Mouse (Mus musculus): ENCODE data around the gene Mill2. TPM values are rescaled to one million over a fixed set of nuclear protein-coding genes. Genes with fewer than 3 reads are reported as not detected.
"Not testable (repeated sequence)": the region's sequence is repeated elsewhere in the genome, so short reads cannot be mapped to it uniquely, and the experiment has no call there.

Mill2 gene
- polyA plus RNA-seq (2014; fragmentation: Nextera tagmentation; extraction: Ambion mirVana), result 0.81 and 0.92 TPM in 2 replicates

DNA sequence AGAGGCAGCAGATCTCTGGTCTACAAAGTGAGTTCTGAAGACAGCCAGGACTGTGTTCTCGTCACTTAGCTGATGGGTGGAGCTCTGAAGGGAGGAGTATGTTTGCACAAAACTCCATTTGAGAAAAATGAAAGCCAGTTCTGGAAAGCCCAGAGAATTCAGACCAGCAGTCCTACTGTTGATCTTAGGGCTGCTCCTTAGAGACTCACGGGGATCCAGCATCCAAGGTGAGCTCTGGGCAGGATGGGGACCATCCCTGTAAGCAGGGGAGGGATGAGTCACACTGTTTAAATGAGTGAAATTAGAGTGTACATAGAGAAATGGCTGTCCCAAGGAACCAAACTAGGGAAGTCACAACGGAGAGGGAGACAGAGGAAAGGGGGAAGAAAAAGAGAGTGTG lies at the start of gene Mill2:
Gene Mill2, plus strand, starts transcription at position 102 of the 400 bp plus-strand sequence.
- no peaks in the 10 kb centered on the region for H3K36me3 ChIP-seq (ENCODE audit: insufficient read depth)
- DNase-seq (peak; percentile 73), ATAC-seq (ENCODE audit: insufficient read depth) (peak; percentile 47)
- 7% methylated on average over 3 of the region's 3 CpGs for WGBS
- no peaks in the 10 kb centered on the region for H3K27me3 ChIP-seq (ENCODE audit: insufficient read depth, low read length)
- TF ChIP-seq CTCF (IDR thresholded peaks at IDR 0.05; ENCODE audit: low read depth), result no peak
- H3K4me1 ChIP-seq (ENCODE audit: insufficient read depth), result 0 out of 2 replicates have a peak, but pooled peaks cover 2% of the 10 kb centered on the region
- H3K4me2 ChIP-seq, result peak within 1 kb of the TSS; percentile 69
- H3K9me3 ChIP-seq (ENCODE audit: low read depth, low read length), result no peaks in the 10 kb centered on the region
- peak within 1 kb of the TSS; percentile 96 for H3K27ac ChIP-seq (ENCODE audit: low read depth)
- H3K4me3 ChIP-seq (ENCODE audit: low read depth, low read length), result peak within 1 kb of the TSS; percentile 41
- peak within 1 kb of the TSS; percentile 61 for H3K9ac ChIP-seq

DNA sequence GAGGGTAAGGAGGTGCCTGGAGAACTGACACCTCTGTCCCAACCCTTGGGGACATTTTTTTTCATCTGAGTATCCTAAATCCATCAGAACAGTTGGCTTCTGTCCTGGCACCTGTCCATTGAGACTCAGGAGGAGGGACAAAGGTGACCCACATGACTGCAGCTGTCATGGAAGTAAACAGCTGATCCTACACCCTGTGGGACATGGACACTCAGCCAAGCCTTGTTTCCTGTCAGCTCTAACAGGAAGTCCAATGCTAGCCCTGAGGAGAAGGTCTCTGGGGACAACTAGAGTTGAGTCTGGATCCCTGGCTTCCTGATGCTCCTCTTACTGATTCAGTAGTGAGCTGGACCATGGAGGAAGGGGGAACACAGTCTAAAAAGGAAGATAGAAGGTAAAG lies 49.1 kb upstream of the Mill2 start:
- H3K4me1 ChIP-seq (ENCODE audit: insufficient read depth); H3K4me3 ChIP-seq (ENCODE audit: low read depth, low read length); H3K27me3 ChIP-seq (ENCODE audit: insufficient read depth, low read length); H3K9ac ChIP-seq; H3K4me2 ChIP-seq; H3K9me3 ChIP-seq (ENCODE audit: low read depth, low read length); ATAC-seq (ENCODE audit: insufficient read depth); H3K36me3 ChIP-seq (ENCODE audit: insufficient read depth); DNase-seq; H3K27ac ChIP-seq (ENCODE audit: low read depth): not testable (repeated sequence)

DNA sequence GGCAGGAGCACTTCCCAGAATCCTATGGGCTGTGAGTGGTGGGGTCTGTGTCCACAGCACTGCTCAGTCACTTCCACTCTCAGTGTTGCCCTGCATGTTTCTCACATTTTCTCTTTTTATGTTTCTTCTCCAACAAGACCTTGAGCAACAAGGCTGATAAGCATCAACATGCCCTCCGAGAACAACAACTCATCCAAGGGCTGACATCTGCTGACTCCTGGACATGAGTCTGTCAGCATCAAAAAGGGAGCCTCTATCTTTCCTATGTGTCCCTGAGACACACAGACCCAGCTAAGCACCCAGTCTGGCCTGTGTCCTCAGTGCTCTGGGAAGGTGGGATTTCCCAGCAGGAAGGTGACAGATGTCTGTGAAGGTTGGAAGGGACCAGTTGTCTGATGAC lies 41.3 kb upstream of the Mill2 start, which contains the start of gene Psg19:
Gene Psg19, minus strand, starts transcription at position 101 of the 400 bp plus-strand sequence.
- H3K4me1 ChIP-seq (ENCODE audit: insufficient read depth), result no peaks in the 10 kb centered on the region
- no peak within 1 kb of the TSS for H3K4me3 ChIP-seq (ENCODE audit: low read depth, low read length)
- H3K36me3 ChIP-seq (ENCODE audit: insufficient read depth), result no peaks in the 10 kb centered on the region
- H3K4me2 ChIP-seq, result no peak within 1 kb of the TSS
- no peak within 1 kb of the TSS for H3K9ac ChIP-seq
- H3K9me3 ChIP-seq (ENCODE audit: low read depth, low read length), result no peaks in the 10 kb centered on the region
- 81% methylated on average over 1 of the region's 1 CpGs for WGBS
- no peak within 1 kb of the TSS for H3K27ac ChIP-seq (ENCODE audit: low read depth)
- DNase-seq, result no peak
- TF ChIP-seq CTCF (IDR thresholded peaks at IDR 0.05; ENCODE audit: low read depth), result no peak
- no peaks in the 10 kb centered on the region for H3K27me3 ChIP-seq (ENCODE audit: insufficient read depth, low read length)
- ATAC-seq (ENCODE audit: insufficient read depth), result no peak

DNA sequence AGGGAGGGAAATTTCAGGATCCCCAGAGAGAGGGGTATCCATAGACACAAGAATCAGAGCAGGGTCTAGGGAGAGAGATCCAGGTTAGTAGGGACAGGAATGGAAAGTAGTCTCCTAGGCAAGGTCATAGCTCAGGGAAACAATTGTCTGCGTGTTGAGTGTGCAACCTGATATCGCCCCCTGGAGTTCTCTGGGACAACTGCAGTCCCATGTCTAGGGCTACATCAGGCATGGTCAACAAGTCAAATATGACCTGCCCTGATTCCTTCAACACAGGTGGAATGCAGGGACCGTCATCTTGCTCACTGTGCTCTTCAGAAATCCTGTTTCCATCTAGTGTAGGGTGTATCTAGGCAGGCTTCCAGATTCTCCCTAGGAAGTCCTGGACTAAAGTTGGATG lies 40.6 kb upstream of the Mill2 start:
- Histone ChIP-seq H3K36me3 (ENCODE audit: insufficient read depth) (no peaks in the 10 kb centered on the region), H3K27ac (ENCODE audit: low read depth) (no peak overlapping the region), H3K4me1 (ENCODE audit: insufficient read depth) (no peaks in the 10 kb centered on the region), H3K4me2 (no peak overlapping the region), H3K4me3 (ENCODE audit: low read depth, low read length) (no peak overlapping the region), H3K27me3 (ENCODE audit: insufficient read depth, low read length) (no peaks in the 10 kb centered on the region), H3K9me3 (ENCODE audit: low read depth, low read length) (no peaks in the 10 kb centered on the region), H3K9ac (no peak overlapping the region)
- WGBS, result 37% methylated on average over 3 of the region's 3 CpGs
- ATAC-seq (ENCODE audit: insufficient read depth) (no peak), DNase-seq (no peak)
- TF ChIP-seq CTCF (IDR thresholded peaks at IDR 0.05; ENCODE audit: low read depth), result peak; percentile 51

DNA sequence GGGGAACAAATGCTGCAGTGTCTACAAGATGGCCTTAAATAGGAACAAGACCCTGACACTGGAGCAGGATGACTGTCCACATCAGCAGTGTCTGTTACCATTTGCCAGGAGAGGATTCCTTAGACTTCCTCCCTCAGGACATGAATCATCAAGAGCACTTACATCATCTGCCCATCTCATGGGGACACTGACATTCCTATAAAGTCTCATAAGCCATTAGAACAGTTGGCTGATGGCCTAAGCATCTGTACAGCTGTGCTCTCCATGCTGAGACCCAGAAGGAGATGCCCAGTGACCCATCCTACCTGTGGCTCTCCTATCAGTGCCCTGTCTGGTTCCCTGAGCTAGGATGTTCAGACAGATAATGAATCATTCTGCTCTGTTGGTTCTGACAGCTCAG lies 36.2 kb upstream of the Mill2 start:
- TF ChIP-seq CTCF (IDR thresholded peaks at IDR 0.05; ENCODE audit: low read depth), result no peak
- no peak overlapping the region for H3K4me3 ChIP-seq (ENCODE audit: low read depth, low read length)
- no peaks in the 10 kb centered on the region for H3K27me3 ChIP-seq (ENCODE audit: insufficient read depth, low read length)
- DNase-seq (no peak), ATAC-seq (ENCODE audit: insufficient read depth) (no peak)
- no peaks in the 10 kb centered on the region for H3K9me3 ChIP-seq (ENCODE audit: low read depth, low read length)
- no peak overlapping the region for H3K4me2 ChIP-seq
- no peak overlapping the region for H3K27ac ChIP-seq (ENCODE audit: low read depth)
- no peak overlapping the region for H3K9ac ChIP-seq
- H3K4me1 ChIP-seq (ENCODE audit: insufficient read depth), result no peaks in the 10 kb centered on the region
- H3K36me3 ChIP-seq (ENCODE audit: insufficient read depth), result no peaks in the 10 kb centered on the region

DNA sequence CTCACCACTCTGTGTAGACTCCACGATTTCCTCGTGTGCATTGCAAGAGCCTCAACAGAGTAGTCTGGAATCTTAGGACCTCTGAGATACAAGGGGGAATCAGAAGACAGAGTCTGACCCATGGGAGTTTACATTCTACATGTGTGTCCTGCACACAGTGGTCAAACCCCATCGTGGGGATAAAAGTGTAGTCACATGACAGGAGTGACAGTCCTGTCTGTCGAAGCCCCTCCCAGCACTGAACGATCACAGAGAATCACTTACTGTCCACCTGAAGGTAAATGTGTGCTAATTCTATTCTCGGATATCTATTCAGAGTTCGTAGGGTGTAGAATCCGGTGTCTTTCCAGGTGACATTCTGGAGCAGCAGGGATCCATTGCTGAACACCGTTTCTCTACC lies 21.5 kb upstream of the Mill2 start:
- Histone ChIP-seq H3K36me3 (ENCODE audit: insufficient read depth) (no peaks in the 10 kb centered on the region), H3K27ac (ENCODE audit: low read depth) (no peak overlapping the region), H3K4me3 (ENCODE audit: low read depth, low read length) (no peak overlapping the region), H3K27me3 (ENCODE audit: insufficient read depth, low read length) (no peaks in the 10 kb centered on the region), H3K4me1 (ENCODE audit: insufficient read depth) (no peaks in the 10 kb centered on the region), H3K9me3 (ENCODE audit: low read depth, low read length) (no peaks in the 10 kb centered on the region), H3K4me2 (no peak overlapping the region), H3K9ac (no peak overlapping the region)
- TF ChIP-seq CTCF (IDR thresholded peaks at IDR 0.05; ENCODE audit: low read depth), result no peak
- DNase-seq, result no peak
- no peak for ATAC-seq (ENCODE audit: insufficient read depth)
- 70% methylated on average over 9 of the region's 9 CpGs for WGBS

DNA sequence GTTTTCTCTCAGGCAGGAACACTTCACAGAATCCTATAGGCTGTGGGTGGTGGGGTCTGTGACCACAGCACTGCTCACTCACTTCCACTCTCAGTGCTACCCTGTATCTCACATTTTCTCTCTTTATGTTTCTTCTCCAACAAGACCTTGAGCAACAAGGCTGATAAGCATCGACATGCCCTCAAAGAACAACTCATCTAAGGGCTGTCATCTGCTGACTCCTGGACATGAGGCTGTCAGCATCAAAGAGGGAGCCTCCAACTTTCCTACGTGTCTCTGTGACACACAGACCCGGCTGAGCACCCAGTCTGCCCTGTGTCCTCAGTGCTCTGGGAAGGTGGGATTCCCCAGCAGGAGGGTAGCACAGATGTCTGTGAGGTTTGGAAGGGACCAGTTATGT lies 18.3 kb upstream of the Mill2 start, which contains the start of gene Psg17:
Gene Psg17, minus strand, starts transcription at position 101 of the 400 bp plus-strand sequence.
- Histone ChIP-seq H3K4me2 (no peak within 1 kb of the TSS), H3K9ac (no peak within 1 kb of the TSS), H3K4me3 (ENCODE audit: low read depth, low read length) (no peak within 1 kb of the TSS), H3K27me3 (ENCODE audit: insufficient read depth, low read length) (no peaks in the 10 kb centered on the region), H3K4me1 (ENCODE audit: insufficient read depth) (no peaks in the 10 kb centered on the region), H3K36me3 (ENCODE audit: insufficient read depth) (no peaks in the 10 kb centered on the region), H3K9me3 (ENCODE audit: low read depth, low read length) (no peaks in the 10 kb centered on the region), H3K27ac (ENCODE audit: low read depth) (no peak within 1 kb of the TSS)
- no peak for ATAC-seq (ENCODE audit: insufficient read depth)
- whole genome bisulfite sequencing, result 58% methylated on average over 3 of the region's 3 CpGs
- no peak for TF ChIP-seq CTCF (IDR thresholded peaks at IDR 0.05; ENCODE audit: low read depth)
- DNase-seq, result no peak
